Mouse (Mus musculus): ENCODE measurements around the gene Lmtk2. TPM values are rescaled to one million over a fixed set of nuclear protein-coding genes. Genes with fewer than 3 reads are reported as not detected.

Lmtk2 gene
- polyA plus RNA-seq, 1 experiment from 2014 or later: 5.2 TPM

GRCm38 (mm10) chr5:144080886-144081285 is 19.4 kb upstream of the Lmtk2 start:
- H3K36me3 ChIP-seq (ENCODE audit: control insufficient read depth, insufficient read depth, low read length): no peaks in the 10 kb centered on the region

GRCm38 (mm10) chr5:144082006-144082405 is 18.2 kb upstream of the Lmtk2 start:
- Histone ChIP-seq H3K9me3 (replicated peaks; ENCODE audit: control insufficient read depth, low read length) (no peaks in the 10 kb centered on the region), H3K27ac (ENCODE audit: low read depth, low read length) (no peak overlapping the region), H3K4me3 (ENCODE audit: low read depth, low read length) (no peak overlapping the region), H3K4me1 (ENCODE audit: control insufficient read depth, insufficient read depth, low read length) (no peaks in the 10 kb centered on the region), H3K9ac (ENCODE audit: low read depth, low read length) (no peak overlapping the region), H3K4me2 (no peak overlapping the region), H3K27me3 (ENCODE audit: control insufficient read depth, insufficient read depth, low read length) (no peaks in the 10 kb centered on the region), H3K36me3 (ENCODE audit: control insufficient read depth, insufficient read depth, low read length) (no peaks in the 10 kb centered on the region)
- ATAC-seq (replicated peaks; ENCODE audit: insufficient number of reproducible peaks, low FRiP score, low TSS enrichment): no peak
- WGBS (ENCODE audit: insufficient replicate concordance): 74% methylated on average over 5 of the region's 5 CpGs

More at GRCm38 (mm10) chr5:144080886-144081285, 19.4 kb upstream of the Lmtk2 start:
- no peaks in the 10 kb centered on the region for H3K27me3 ChIP-seq (ENCODE audit: control insufficient read depth, insufficient read depth, low read length)
- H3K4me2 ChIP-seq: no peak overlapping the region
- no peak for ATAC-seq (replicated peaks; ENCODE audit: insufficient number of reproducible peaks, low FRiP score, low TSS enrichment)
- H3K4me3 ChIP-seq (ENCODE audit: low read depth, low read length): no peak overlapping the region
- H3K27ac ChIP-seq (ENCODE audit: low read depth, low read length): no peak overlapping the region
- H3K9ac ChIP-seq (ENCODE audit: low read depth, low read length): no peak overlapping the region
- 53% methylated on average over 2 of the region's 2 CpGs for WGBS (ENCODE audit: insufficient replicate concordance)
- no peaks in the 10 kb centered on the region for H3K4me1 ChIP-seq (ENCODE audit: control insufficient read depth, insufficient read depth, low read length)
- H3K9me3 ChIP-seq (replicated peaks; ENCODE audit: control insufficient read depth, low read length): no peaks in the 10 kb centered on the region

DNA sequence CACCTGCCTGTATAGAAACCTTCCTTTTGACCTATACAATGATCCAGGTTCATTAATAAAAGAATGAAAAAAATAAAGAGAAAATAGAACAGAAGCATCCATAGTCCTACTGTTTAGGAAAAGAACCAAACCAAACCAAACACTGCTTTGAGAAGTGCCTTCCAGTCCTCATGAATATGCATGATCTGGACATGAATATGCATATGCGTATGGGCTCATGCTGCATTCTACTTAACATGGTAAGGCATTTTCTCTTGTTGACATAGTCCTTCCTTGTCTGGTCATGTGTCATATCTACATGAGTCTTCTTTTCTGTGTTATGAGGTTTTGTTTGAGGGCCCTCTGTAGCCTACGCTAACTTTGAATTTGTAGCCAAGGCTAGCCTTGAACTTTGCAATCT is 16.7 kb upstream of the Lmtk2 start:
- no peaks in the 10 kb centered on the region for H3K4me1 ChIP-seq (ENCODE audit: control insufficient read depth, insufficient read depth, low read length)
- no peaks in the 10 kb centered on the region for H3K9me3 ChIP-seq (replicated peaks; ENCODE audit: control insufficient read depth, low read length)
- no peak overlapping the region for H3K4me2 ChIP-seq
- H3K27me3 ChIP-seq (ENCODE audit: control insufficient read depth, insufficient read depth, low read length): no peaks in the 10 kb centered on the region
- H3K9ac ChIP-seq (ENCODE audit: low read depth, low read length): no peak overlapping the region
- no peaks in the 10 kb centered on the region for H3K36me3 ChIP-seq (ENCODE audit: control insufficient read depth, insufficient read depth, low read length)
- no peak overlapping the region for H3K27ac ChIP-seq (ENCODE audit: low read depth, low read length)
- H3K4me3 ChIP-seq (ENCODE audit: low read depth, low read length): no peak overlapping the region
- no peak for ATAC-seq (replicated peaks; ENCODE audit: insufficient number of reproducible peaks, low FRiP score, low TSS enrichment)
- 94% methylated on average over 2 of the region's 2 CpGs for WGBS (ENCODE audit: insufficient replicate concordance)

GRCm38 (mm10) chr5:144084271-144084670 is 16.0 kb upstream of the Lmtk2 start:
- H3K36me3 ChIP-seq (ENCODE audit: control insufficient read depth, insufficient read depth, low read length): no peaks in the 10 kb centered on the region

GRCm38 (mm10) chr5:144085696-144086095 is 14.5 kb upstream of the Lmtk2 start:
- ATAC-seq (replicated peaks; ENCODE audit: insufficient number of reproducible peaks, low FRiP score, low TSS enrichment): no peak
- WGBS (ENCODE audit: insufficient replicate concordance): 76% methylated on average over 6 of the region's 6 CpGs

More at GRCm38 (mm10) chr5:144084271-144084670, 16.0 kb upstream of the Lmtk2 start:
- Histone ChIP-seq H3K27me3 (ENCODE audit: control insufficient read depth, insufficient read depth, low read length) (no peaks in the 10 kb centered on the region), H3K9ac (ENCODE audit: low read depth, low read length) (no peak overlapping the region), H3K4me3 (ENCODE audit: low read depth, low read length) (no peak overlapping the region), H3K4me2 (no peak overlapping the region), H3K4me1 (ENCODE audit: control insufficient read depth, insufficient read depth, low read length) (no peaks in the 10 kb centered on the region), H3K27ac (ENCODE audit: low read depth, low read length) (no peak overlapping the region), H3K9me3 (replicated peaks; ENCODE audit: control insufficient read depth, low read length) (no peaks in the 10 kb centered on the region)
- ATAC-seq (replicated peaks; ENCODE audit: insufficient number of reproducible peaks, low FRiP score, low TSS enrichment): no peak
- WGBS (ENCODE audit: insufficient replicate concordance): 62% methylated on average over 4 of the region's 4 CpGs

DNA sequence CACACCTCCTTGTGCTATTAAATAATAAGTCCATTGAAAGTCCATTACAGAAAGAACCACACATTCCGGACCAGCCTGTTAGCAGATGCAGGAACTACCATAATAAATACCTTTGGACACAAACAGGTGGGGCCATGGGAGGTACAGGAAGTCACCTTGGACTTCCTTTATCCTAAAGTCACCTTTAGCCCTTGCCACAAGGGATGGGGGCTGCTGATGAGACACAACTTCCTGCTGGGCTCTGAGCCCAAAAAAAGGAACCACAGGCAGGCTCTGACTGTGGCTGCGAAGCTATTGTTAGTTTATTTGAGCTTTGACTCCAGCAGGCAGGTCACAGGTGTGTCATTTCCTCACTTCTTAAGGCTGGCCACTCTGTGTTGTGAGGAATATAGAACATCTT is 13.7 kb upstream of the Lmtk2 start:
- ATAC-seq (replicated peaks; ENCODE audit: insufficient number of reproducible peaks, low FRiP score, low TSS enrichment): no peak
- Histone ChIP-seq H3K9ac (ENCODE audit: low read depth, low read length) (no peak overlapping the region), H3K36me3 (ENCODE audit: control insufficient read depth, insufficient read depth, low read length) (no peaks in the 10 kb centered on the region), H3K4me1 (ENCODE audit: control insufficient read depth, insufficient read depth, low read length) (no peaks in the 10 kb centered on the region), H3K27me3 (ENCODE audit: control insufficient read depth, insufficient read depth, low read length) (no peaks in the 10 kb centered on the region), H3K4me2 (no peak overlapping the region), H3K4me3 (ENCODE audit: low read depth, low read length) (no peak overlapping the region), H3K9me3 (replicated peaks; ENCODE audit: control insufficient read depth, low read length) (no peaks in the 10 kb centered on the region), H3K27ac (ENCODE audit: low read depth, low read length) (no peak overlapping the region)
- WGBS (ENCODE audit: insufficient replicate concordance): 55% methylated on average over 2 of the region's 2 CpGs

More at GRCm38 (mm10) chr5:144085696-144086095, 14.5 kb upstream of the Lmtk2 start:
- no peaks in the 10 kb centered on the region for H3K36me3 ChIP-seq (ENCODE audit: control insufficient read depth, insufficient read depth, low read length)
- no peak overlapping the region for H3K4me3 ChIP-seq (ENCODE audit: low read depth, low read length)
- H3K27ac ChIP-seq (ENCODE audit: low read depth, low read length): no peak overlapping the region
- H3K9me3 ChIP-seq (replicated peaks; ENCODE audit: control insufficient read depth, low read length): no peaks in the 10 kb centered on the region
- no peaks in the 10 kb centered on the region for H3K4me1 ChIP-seq (ENCODE audit: control insufficient read depth, insufficient read depth, low read length)
- no peaks in the 10 kb centered on the region for H3K27me3 ChIP-seq (ENCODE audit: control insufficient read depth, insufficient read depth, low read length)
- no peak overlapping the region for H3K9ac ChIP-seq (ENCODE audit: low read depth, low read length)
- H3K4me2 ChIP-seq: no peak overlapping the region

- no peaks in the 10 kb centered on the region for H3K36me3 ChIP-seq (ENCODE audit: control insufficient read depth, insufficient read depth, low read length)
- no peaks in the 10 kb centered on the region for H3K27me3 ChIP-seq (ENCODE audit: control insufficient read depth, insufficient read depth, low read length)
- no peak overlapping the region for H3K9ac ChIP-seq (ENCODE audit: low read depth, low read length)
- ATAC-seq (replicated peaks; ENCODE audit: insufficient number of reproducible peaks, low FRiP score, low TSS enrichment): no peak
- H3K4me2 ChIP-seq: no peak overlapping the region
- H3K9me3 ChIP-seq (replicated peaks; ENCODE audit: control insufficient read depth, low read length): no peaks in the 10 kb centered on the region
- no peaks in the 10 kb centered on the region for H3K4me1 ChIP-seq (ENCODE audit: control insufficient read depth, insufficient read depth, low read length)
- WGBS (ENCODE audit: insufficient replicate concordance): 68% methylated on average over 2 of the region's 2 CpGs
- no peak overlapping the region for H3K27ac ChIP-seq (ENCODE audit: low read depth, low read length)
- H3K4me3 ChIP-seq (ENCODE audit: low read depth, low read length): no peak overlapping the region
These were observed 11.9 kb upstream of the Lmtk2 start for GRCm38 (mm10) chr5:144088354-144088753.

GRCm38 (mm10) chr5:144095461-144095970 is 4.7 kb upstream of the Lmtk2 start:
- Histone ChIP-seq H3K36me3 (ENCODE audit: control insufficient read depth, insufficient read depth, low read length) (no peaks in the 10 kb centered on the region), H3K27ac (ENCODE audit: low read depth, low read length) (no peak overlapping the region), H3K4me1 (ENCODE audit: control insufficient read depth, insufficient read depth, low read length) (no peaks in the 10 kb centered on the region), H3K4me3 (ENCODE audit: low read depth, low read length) (no peak overlapping the region), H3K27me3 (ENCODE audit: control insufficient read depth, insufficient read depth, low read length) (0 out of 2 replicates have a peak, but pooled peaks cover 3% of the 10 kb centered on the region), H3K9ac (ENCODE audit: low read depth, low read length) (no peak overlapping the region), H3K9me3 (replicated peaks; ENCODE audit: control insufficient read depth, low read length) (no peaks in the 10 kb centered on the region), H3K4me2 (no peak overlapping the region)
- 66% methylated on average over 6 of the region's 6 CpGs for WGBS (ENCODE audit: insufficient replicate concordance)
- no peak for ATAC-seq (replicated peaks; ENCODE audit: insufficient number of reproducible peaks, low FRiP score, low TSS enrichment)

DNA sequence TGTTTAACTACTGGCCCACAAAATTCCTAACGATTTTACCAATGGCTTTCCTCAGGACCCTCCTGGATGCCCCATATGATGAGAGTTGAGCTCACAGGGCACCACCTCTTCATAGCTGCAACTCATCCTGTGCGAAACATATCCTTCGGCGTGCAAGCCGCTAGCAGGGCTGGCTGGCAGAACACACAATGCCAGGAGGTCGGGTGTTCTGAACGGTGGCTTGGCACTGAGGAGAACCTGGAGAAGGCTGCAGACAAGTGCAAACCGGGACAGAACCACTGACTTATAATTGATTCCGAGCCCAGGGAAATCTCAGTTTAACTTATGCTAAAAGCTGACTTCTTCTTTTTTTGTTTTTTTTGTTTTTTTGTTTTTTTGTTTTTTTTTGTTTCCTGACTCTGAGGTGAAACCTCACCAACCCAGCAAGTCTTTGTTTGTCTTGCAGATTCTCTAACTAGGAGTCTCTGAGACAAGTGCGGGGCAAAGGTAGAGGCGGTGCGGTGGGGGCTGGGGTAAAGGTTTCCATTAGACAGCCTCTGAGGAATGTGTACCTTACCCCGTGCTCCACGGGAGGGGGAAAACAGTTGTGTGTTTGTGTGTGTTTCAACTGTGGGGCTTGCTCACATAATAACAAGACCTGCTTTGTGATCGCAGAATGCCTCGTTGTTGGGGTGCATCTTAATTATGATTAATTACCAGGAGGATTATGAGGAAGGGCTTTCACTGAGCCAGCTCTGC is 2.2 kb upstream of the Lmtk2 start:
- H3K27me3 ChIP-seq (ENCODE audit: control insufficient read depth, insufficient read depth, low read length): 0 out of 2 replicates have a peak, but pooled peaks cover 3% of the 10 kb centered on the region
- H3K4me1 ChIP-seq (ENCODE audit: control insufficient read depth, insufficient read depth, low read length): peaks cover 4% of the 10 kb centered on the region; the same call in 1 of the 2 replicates
- no peaks in the 10 kb centered on the region for H3K9me3 ChIP-seq (replicated peaks; ENCODE audit: control insufficient read depth, low read length)
- ATAC-seq (replicated peaks; ENCODE audit: insufficient number of reproducible peaks, low FRiP score, low TSS enrichment): no peak
- H3K27ac ChIP-seq (ENCODE audit: low read depth, low read length): no peak overlapping the region
- no peak overlapping the region for H3K4me2 ChIP-seq
- H3K36me3 ChIP-seq (ENCODE audit: control insufficient read depth, insufficient read depth, low read length): no peaks in the 10 kb centered on the region
- no peak overlapping the region for H3K4me3 ChIP-seq (ENCODE audit: low read depth, low read length)
- H3K9ac ChIP-seq (ENCODE audit: low read depth, low read length): no peak overlapping the region
- 57% methylated on average over 16 of the region's 16 CpGs for WGBS (ENCODE audit: insufficient replicate concordance)

Measured in heart, embryonic 11.5 days (tissue).